ENCODE assay signal across 25 mouse cellular contexts in genomic region chr14:78458705-78459104, GRCm38 (mm10).
DNase-seq lines count a peak whose midpoint lies in the region; ATAC-seq and TF ChIP-seq lines count a peak whose summit lies in the region.
"Had no signal": no experiment of that assay in that cellular context is flagged by ENCODE, and none has a peak within 500 bp of the region (broad histone marks: within the 10 kb centered on the region; RNA-seq: fewer than 3 reads in every experiment).

No protein-coding gene starts in this region.

- H3K79me2 ChIP-seq in myocyte (ENCODE audit: control insufficient read depth, insufficient read depth) = no peaks in the 10 kb centered on the region

- H3ac ChIP-seq in myocyte (ENCODE audit: control insufficient read depth, insufficient read length) = no peak overlapping the region

- no peaks in the 10 kb centered on the region for H3K36me3 ChIP-seq in spleen, adult 2 months (ENCODE audit: control insufficient read depth, insufficient read depth, low read length)
- no peaks in the 10 kb centered on the region for H3K36me3 ChIP-seq in myocyte (ENCODE audit: control insufficient read depth, insufficient read depth)
- H3K36me3 ChIP-seq in kidney, embryonic 14.5 days (ENCODE audit: control insufficient read depth, insufficient read depth, low read length) = no peaks in the 10 kb centered on the region
- H3K36me3 ChIP-seq: embryonic facial prominence, embryonic 12.5 days; kidney, embryonic 15.5 days; liver, embryonic 13.5 days; midbrain, embryonic 15.5 days had no signal

- no peaks in the 10 kb centered on the region for H3K9me3 ChIP-seq in kidney, embryonic 14.5 days (ENCODE audit: control insufficient read depth, low read length)
- H3K9me3 ChIP-seq: embryonic facial prominence, embryonic 12.5 days; forebrain, embryonic 13.5 days; kidney, embryonic 15.5 days; liver, embryonic 13.5 days; midbrain, embryonic 15.5 days had no signal

- no peak for TF ChIP-seq CTCF in spleen, adult 2 months (IDR thresholded peaks at IDR 0.05; ENCODE audit: extremely low read depth, insufficient read depth, insufficient read length, insufficient replicate concordance)

- WGBS in spleen, adult 2 months = 13% methylated on average over 5 of the region's 5 CpGs
- 84% methylated on average over 5 of the region's 5 CpGs for WGBS in kidney, embryonic 14.5 days

- no peak overlapping the region for H3K4me3 ChIP-seq in spleen, adult 2 months (ENCODE audit: extremely low read depth, insufficient read depth, insufficient read length)
- no peak overlapping the region for H3K4me3 ChIP-seq in myocyte
- H3K4me3 ChIP-seq in kidney, embryonic 14.5 days (ENCODE audit: low read length) = no peak overlapping the region
- H3K4me3 ChIP-seq: embryonic facial prominence, embryonic 12.5 days; erythroblast, embryonic 14.5 days; forebrain, embryonic 13.5 days; kidney, embryonic 15.5 days; left cerebral cortex, adult 2 months; liver, embryonic 13.5 days; midbrain, embryonic 15.5 days had no signal

- no peak overlapping the region for H3K9ac ChIP-seq in kidney, embryonic 14.5 days (ENCODE audit: low read depth, low read length)
- H3K9ac ChIP-seq: embryonic facial prominence, embryonic 12.5 days; forebrain, embryonic 13.5 days; kidney, embryonic 15.5 days; liver, embryonic 13.5 days; midbrain, embryonic 15.5 days had no signal

- ATAC-seq in common myeloid progenitor, adult 5-6 weeks (replicated peaks; ENCODE audit: low read depth, poor library complexity, severe bottlenecking) = peak; percentile 64
- ATAC-seq in kidney, embryonic 14.5 days (ENCODE audit: low FRiP score, low TSS enrichment) = no peak
- ATAC-seq: hindbrain, postnatal 0 days; intestine, postnatal 0 days; midbrain, embryonic 15.5 days had no signal

- DNase-seq in spleen, adult 2 months (ENCODE audit: low read depth in 1 of 2, low spot score in 2 of 2) = no peak
- DNase-seq in spleen, adult 12 weeks (ENCODE audit: low spot score) = no peak
- peak; percentile 26 for DNase-seq in CD4-positive, CD25-positive, alpha-beta regulatory T cell, adult 2 months (ENCODE audit: low read depth, low spot score)
- no peak for DNase-seq in gastrocnemius, postnatal 10 days
- DNase-seq: adrenal gland, adult 2 months; cerebellum, adult 11-12 months; cerebellum, postnatal 10 days; heart, postnatal 10 days; kidney, postnatal 4 days; liver, embryonic 13.5 days; lung, adult 2 months; right cerebral cortex, adult 18-20 months; right cerebral cortex, postnatal 4 days had no signal

- no peaks in the 10 kb centered on the region for H3K27me3 ChIP-seq in spleen, adult 2 months (ENCODE audit: control insufficient read depth, insufficient read depth, low read length)
- H3K27me3 ChIP-seq in myocyte (ENCODE audit: control insufficient read depth, insufficient read depth, insufficient read length) = no peaks in the 10 kb centered on the region
- H3K27me3 ChIP-seq in kidney, embryonic 14.5 days (ENCODE audit: control insufficient read depth, insufficient read depth, low read length) = no peaks in the 10 kb centered on the region
- H3K27me3 ChIP-seq: embryonic facial prominence, embryonic 12.5 days; forebrain, embryonic 13.5 days; kidney, embryonic 15.5 days; liver, embryonic 13.5 days; midbrain, embryonic 15.5 days had no signal

- 0 out of 2 replicates have a peak overlapping the region, but pooled peaks have one; percentile 6 for H3K27ac ChIP-seq in spleen, adult 2 months (ENCODE audit: insufficient read depth, low read length)
- no peak overlapping the region for H3K27ac ChIP-seq in kidney, embryonic 14.5 days (ENCODE audit: low read depth, low read length)
- H3K27ac ChIP-seq: embryonic facial prominence, embryonic 12.5 days; forebrain, embryonic 13.5 days; hindbrain, postnatal 0 days; kidney, embryonic 15.5 days; left cerebral cortex, adult 2 months; liver, embryonic 13.5 days; midbrain, embryonic 15.5 days had no signal

- TF ChIP-seq POLR2A in spleen, adult 2 months (IDR thresholded peaks at IDR 0.05; ENCODE audit: low read depth, low read length) = no peak
- no peak for TF ChIP-seq POLR2A in myocyte (IDR thresholded peaks at IDR 0.05; ENCODE audit: insufficient read length, low read depth)

- peak overlapping the region; percentile 61 for H3K4me2 ChIP-seq in myocyte (ENCODE audit: low read depth)
- no peak overlapping the region for H3K4me2 ChIP-seq in kidney, embryonic 14.5 days (replicated peaks; ENCODE audit: low read depth, low read length)
- H3K4me2 ChIP-seq: embryonic facial prominence, embryonic 12.5 days; forebrain, embryonic 13.5 days; heart, embryonic 11.5 days; kidney, embryonic 15.5 days; liver, embryonic 13.5 days; midbrain, embryonic 15.5 days had no signal

- 0 out of 2 replicates have a peak, but pooled peaks cover 2% of the 10 kb centered on the region for H3K4me1 ChIP-seq in spleen, adult 2 months (ENCODE audit: control insufficient read depth, insufficient read depth, insufficient read length)
- H3K4me1 ChIP-seq in kidney, embryonic 14.5 days (ENCODE audit: control insufficient read depth, insufficient read depth, low read length) = no peaks in the 10 kb centered on the region
- H3K4me1 ChIP-seq: forebrain, embryonic 13.5 days; kidney, embryonic 15.5 days; liver, embryonic 13.5 days; midbrain, embryonic 15.5 days had no signal

TF ChIP-seq in myocyte, 11 proteins besides CTCF, POLR2A, EP300 and RAD21:
- TF ChIP-seq MYOG (IDR thresholded peaks at IDR 0.05; ENCODE audit: control insufficient read depth in 1 of 3, insufficient read depth in 1 of 3, insufficient read length in 2 of 3, low read depth in 2 of 3) (no peak), POLR2AphosphoS2 (IDR thresholded peaks at IDR 0.05; ENCODE audit: insufficient read length, low read depth) (no peak), CEBPB (IDR thresholded peaks at IDR 0.05; ENCODE audit: insufficient read depth, poor library complexity, severe bottlenecking) (no peak), MYOD1 (IDR thresholded peaks at IDR 0.05; ENCODE audit: control insufficient read depth in 1 of 3, insufficient read length in 2 of 3, low read depth in 2 of 3) (no peak), TCF3 (IDR thresholded peaks at IDR 0.05; ENCODE audit: insufficient read length, low read depth) (no peak), E2F4 (IDR thresholded peaks at IDR 0.05; ENCODE audit: insufficient read depth) (no peak), MAX (IDR thresholded peaks at IDR 0.05; ENCODE audit: low read depth) (no peak), USF1 (IDR thresholded peaks at IDR 0.05; ENCODE audit: low read depth) (no peak), REST (IDR thresholded peaks at IDR 0.05; ENCODE audit: insufficient read depth, insufficient read length) (no peak), TCF12 (IDR thresholded peaks at IDR 0.05; ENCODE audit: insufficient read depth, poor library complexity, severe bottlenecking) (no peak)
TF ChIP-seq in myocyte: peak in this region for 0.
